Mouse (Mus musculus): ENCODE data around the gene Slc25a13. TPM values are rescaled to one million over a fixed set of nuclear protein-coding genes. Genes with fewer than 3 reads are reported as not detected.

Gene Slc25a13
- total RNA-seq, 2 experiments from 2014 or later: 1.6 to 2.1 TPM

DNA sequence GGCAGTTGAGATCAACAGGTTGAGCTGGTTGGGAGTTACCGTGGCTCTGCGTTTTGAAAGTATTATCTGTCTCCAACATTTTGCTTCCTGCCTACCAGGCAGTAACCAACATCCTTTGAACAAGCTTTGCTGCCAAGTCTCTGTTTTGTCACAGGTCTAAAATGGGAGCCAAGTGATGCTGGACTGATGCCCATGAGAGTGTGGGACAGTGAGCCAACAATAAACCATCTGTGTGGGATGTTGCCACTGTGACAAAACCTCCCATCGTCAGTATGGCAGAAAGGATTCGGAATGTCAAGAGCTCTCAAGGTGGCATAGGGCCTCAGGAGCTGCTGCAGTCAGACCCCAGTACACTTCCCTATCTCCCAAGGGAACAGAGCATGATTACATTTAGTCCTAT lies 128.8 kb downstream of the Slc25a13 start:
- intact Hi-C loops (cut with DNase I): no loop called here
- peak; percentile 25 to 61 for DNase-seq (ENCODE audit: extremely low spot score in 1 of 2, low spot score in 2 of 2)

DNA sequence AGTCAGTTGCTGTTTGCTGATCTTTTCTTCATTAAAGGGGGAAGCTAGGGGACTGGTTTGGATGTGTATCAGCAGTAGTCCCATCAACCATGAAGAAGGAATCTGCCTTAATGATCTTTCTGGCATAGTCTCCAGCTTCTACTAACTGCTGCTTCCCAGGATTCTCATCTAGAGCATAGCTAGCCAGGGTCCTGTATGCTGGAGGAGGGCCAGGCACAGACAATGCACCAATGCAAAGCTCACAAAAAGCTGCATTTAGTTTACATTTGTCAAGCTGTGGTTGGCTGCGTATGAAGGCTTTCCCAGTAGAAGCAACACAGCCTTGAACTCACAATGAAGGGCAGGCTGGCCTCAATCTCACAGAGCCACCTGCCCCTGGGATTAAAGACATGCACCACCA lies 136.5 kb downstream of the Slc25a13 start:
- no peak for DNase-seq (ENCODE audit: extremely low spot score in 1 of 2, low spot score in 2 of 2)
- intact Hi-C loops (cut with DNase I): no loop called here

DNA sequence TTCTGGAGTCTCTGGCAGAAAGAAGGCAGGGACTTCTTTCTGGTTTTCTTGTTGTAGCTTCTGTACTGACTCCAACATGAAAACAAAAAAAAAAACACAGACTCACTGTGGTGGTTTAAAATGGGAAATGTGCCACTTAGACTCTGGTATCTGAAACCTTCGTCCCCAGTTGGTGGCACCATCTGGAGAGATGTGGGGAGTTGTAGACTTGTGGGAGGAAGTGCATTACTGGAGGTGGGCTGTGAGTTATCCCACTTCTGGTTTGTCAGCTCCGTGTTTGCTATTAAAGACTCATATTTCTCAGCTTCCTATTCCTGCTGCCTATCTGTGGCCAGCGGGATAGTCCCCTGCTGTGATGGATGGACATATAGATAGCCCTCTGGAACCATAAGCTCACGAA lies 139.7 kb downstream of the Slc25a13 start:
- intact Hi-C loops (cut with DNase I): no loop called here
- DNase-seq (ENCODE audit: extremely low spot score in 1 of 2, low spot score in 2 of 2): no peak

DNA sequence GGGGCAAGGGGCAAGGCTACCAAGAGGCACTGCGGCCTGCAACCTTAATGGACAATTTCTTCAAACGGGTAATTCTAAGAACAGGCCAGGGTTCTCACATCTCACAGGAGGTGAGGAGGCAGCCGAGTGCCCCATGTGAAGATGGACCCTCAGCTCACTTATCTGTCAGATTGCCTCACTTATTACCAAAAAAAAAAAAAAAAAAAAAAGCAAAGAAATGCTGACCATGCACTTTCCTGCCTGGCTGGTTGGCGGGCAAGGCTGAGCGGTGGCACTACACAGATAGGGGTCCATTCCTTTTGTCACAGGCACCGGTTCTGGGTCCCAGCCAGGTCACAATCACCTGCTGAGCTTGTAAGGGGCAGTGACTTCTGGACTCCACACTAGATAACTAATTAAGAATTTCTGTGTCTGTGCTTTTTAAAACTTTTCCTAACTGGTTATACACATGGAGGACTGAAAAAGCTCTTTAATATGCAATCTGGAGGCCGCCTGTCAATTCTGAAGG lies 141.0 kb downstream of the Slc25a13 start:
- DNase-seq (ENCODE audit: extremely low spot score in 1 of 2, low spot score in 2 of 2): no peak
- intact Hi-C loops (cut with DNase I): no loop called here

DNA sequence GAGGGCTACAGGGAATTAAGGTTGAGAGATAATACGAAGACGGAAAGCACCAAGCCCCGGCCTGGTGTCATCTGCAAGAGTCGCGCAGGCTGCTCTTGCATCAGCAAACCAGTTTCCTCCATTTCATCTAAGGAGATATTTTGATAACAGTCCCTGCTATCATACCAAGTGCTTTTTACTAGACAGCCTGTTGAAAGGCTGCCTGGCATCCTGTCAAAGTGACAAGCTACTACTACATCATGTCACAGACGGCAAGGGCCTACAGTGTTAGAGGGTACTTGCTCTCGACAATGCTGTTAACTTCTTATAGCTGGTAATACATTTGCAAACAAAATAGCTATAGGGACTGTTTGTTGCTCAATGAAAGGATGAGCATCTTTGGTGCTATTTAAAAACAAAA lies 145.9 kb downstream of the Slc25a13 start:
- DNase-seq (ENCODE audit: extremely low spot score in 1 of 2, low spot score in 2 of 2): no peak

DNA sequence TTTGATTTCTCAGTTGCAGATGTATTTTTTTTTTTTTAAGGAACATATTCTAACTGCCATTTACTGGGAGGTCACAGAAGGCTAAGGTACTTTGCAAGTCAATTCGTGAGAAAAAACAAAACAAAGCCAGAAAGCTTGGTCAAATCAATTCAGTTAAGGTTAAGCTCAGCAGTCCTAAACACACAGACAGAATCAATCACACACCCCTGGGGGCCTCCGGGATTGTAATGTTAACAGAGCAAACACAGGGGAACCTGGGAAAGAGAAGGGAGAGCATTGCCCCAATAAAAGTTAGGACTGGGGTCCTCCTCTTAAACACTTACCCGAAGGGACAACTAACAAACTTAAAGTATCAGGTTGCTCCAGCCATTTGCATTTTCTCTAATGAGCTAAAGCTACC lies 147.0 kb downstream of the Slc25a13 start:
- intact Hi-C loops (cut with DNase I): no loop called here
- DNase-seq (ENCODE audit: extremely low spot score in 1 of 2, low spot score in 2 of 2): no peak

More for the DNA sequence above, 145.9 kb downstream of the Slc25a13 start:
- intact Hi-C loops (cut with DNase I): no loop called here

DNA sequence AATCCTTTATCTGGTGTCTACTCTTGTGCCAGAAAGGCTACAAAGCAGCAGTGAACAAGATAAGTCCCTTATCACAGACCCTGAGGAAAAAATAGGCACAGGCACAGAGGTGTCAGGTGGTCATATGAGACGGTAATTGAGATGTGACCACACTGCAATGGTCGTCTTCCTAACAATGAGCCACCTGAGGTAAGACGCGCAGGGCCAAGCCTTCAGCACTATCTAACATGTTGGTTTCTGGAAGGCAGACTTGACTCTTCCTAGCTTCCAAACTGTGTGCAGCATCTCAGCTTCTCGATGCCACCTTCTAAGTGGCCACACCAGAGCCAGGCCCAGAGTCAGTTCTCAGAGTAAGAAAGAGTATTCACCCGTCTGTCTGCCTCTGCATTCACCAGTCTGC lies 149.8 kb downstream of the Slc25a13 start:
- intact Hi-C loops (cut with DNase I): no loop called here
- DNase-seq (ENCODE audit: extremely low spot score in 1 of 2, low spot score in 2 of 2): no peak

DNA sequence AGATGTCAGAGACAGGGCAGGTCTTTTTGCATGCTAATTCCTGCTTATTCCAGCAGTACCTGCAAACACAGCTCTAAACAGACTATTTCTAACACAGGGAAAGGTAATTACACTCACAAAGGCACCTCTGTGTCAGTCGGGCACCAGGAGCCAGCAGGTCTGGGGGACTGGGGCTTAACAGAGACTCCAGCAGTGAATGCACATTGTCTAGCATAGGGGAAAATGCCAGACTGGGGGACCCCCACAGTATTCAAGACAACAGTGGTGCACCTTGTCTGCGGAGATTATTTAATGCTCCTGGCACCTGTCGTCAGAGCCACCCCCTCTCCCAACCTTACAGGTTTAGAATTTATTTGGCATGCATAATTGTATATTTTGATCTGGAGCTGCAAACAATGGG lies 158.4 kb downstream of the Slc25a13 start:
- DNase-seq (ENCODE audit: extremely low spot score in 1 of 2, low spot score in 2 of 2): no peak

DNA sequence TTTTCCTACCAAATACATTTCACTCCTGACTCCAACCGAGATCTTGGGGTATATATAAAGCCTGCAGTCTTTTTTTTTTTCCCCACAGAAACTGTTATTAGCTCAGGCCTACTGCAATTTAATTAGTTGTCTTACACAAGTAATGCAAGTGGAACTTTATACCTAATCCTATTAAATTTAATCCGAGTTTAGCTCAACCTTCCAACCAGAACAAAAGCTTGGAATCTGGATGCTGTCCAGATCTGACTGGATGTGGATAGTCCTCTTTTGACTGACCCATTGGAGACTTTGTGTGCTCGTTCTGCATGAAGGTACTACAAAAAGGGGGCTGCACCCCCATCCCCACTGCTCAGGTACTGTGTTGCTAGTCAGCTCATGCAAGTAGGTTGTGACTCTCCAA lies 163.0 kb downstream of the Slc25a13 start:
- no peak for DNase-seq (ENCODE audit: extremely low spot score in 1 of 2, low spot score in 2 of 2)
- intact Hi-C loops (cut with DNase I): no loop called here

More for the DNA sequence above, 158.4 kb downstream of the Slc25a13 start:
- intact Hi-C loops (cut with DNase I): no loop called here

DNA sequence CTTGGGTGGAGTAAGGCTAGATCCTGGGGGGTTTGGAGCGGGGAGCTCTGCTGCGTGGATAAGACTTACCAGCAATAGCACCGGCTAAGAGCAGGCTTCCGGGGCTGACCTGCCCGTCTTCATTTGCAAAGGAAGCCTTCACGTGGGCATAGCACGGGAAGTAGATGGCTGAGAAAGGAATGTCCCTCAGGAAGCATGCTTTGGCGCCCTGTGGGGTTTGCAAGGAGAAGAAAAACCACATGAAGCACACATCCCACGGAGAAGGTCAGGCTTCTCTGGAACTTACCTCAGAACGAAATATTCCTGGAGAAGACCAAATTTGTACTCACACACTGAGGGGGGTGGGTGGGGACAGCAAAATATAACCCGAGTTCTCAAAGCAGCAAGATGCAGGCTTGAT lies 164.3 kb downstream of the Slc25a13 start:
- intact Hi-C loops (cut with DNase I): no loop called here
- peak in 1 of 2 experiments; percentile 30 for DNase-seq (ENCODE audit: extremely low spot score in 1 of 2, low spot score in 2 of 2)

DNA sequence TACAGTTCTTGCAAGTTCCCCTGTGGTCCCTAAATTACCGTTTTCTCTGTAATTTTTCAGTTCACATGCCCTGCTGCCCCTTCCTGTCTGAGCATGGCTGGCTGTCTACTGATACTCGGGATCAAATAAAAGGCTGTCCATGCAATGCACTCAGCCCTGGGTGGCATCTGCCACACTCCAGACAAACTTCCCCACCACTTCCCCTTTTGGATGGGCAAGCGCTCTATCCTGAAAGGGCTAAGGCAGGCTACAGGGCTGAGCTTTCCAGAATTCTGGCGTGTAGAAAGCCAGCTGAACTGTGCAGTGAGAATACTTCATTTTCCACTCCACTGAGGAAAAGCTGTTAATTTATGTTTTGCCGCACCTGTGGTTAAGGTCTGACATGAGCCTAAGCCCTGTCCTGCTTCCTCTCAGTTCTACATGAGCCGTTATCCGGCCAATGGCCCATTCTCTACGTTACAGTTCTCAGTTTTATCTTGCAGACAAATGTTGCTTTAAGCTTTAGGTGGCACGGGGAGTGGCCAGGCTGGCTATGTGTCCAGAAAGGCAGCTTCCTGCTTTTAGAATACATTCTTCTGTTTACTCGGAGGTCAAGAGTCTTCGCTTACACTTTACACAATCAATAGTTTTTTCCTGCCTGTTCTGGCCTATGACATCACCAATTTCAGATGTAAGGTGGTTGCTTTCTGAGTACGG lies 170.1 kb downstream of the Slc25a13 start:
- intact Hi-C loops (cut with DNase I): no loop called here
- DNase-seq (ENCODE audit: extremely low spot score in 1 of 2, low spot score in 2 of 2): no peak

DNA sequence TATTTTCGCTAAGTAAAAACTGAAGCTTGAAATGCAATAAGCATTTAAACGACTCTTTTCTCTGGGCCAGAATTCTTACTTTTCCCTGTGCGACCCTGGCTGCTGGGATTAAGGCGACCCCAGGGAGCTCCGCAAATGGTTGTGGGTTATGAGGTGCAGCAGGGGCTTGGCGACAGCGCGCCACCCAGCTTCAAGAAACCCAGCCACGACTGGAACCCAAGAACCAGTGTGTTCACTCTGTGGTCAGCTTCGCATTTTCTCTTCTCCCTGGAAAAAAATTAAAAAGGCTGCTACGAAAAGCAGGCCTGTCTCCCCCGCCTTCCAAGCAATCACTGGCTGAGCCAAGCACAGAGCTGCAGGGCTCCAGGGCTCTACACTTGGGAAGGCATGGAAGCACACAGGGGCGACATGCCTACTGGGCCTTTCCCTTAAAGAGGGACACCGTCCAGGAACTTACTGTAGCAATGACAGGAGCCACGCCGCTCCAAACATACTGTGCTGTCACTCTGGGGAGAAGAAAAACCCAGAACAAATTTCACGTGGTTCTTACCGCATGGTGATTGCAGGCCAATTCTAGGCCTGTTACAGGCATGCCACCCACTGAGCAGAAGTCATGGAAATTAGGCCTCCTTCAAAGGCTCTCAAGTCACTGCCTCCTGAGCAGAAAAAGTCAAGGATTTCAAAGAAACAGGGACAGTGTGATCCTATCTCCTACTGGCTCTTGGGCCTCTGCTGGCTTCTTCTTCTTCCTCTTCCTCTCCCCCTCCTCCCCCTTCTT lies 178.0 kb downstream of the Slc25a13 start:
- intact Hi-C loops (cut with DNase I): no loop called here
- DNase-seq (ENCODE audit: extremely low spot score in 1 of 2, low spot score in 2 of 2): no peak

DNA sequence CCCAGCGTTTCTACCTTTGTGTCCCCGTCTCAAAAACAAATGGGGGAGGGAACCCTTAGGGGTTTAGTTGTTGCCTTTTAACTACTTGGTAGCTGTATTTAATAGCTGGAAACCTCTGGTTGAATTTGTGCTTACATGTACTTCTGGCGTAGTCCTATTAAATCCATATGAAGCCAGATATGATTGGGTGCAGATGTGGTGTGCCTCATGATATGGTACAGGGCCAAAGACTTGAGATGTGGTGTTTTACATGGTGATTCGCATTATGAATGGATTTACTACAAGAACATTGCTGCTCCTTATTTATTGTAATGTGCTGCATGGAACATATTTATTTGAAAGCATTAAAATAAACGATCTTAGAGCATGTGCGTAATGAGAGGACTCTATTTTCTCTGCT lies 189.3 kb downstream of the Slc25a13 start:
- DNase-seq (ENCODE audit: extremely low spot score in 1 of 2, low spot score in 2 of 2): no peak
- intact Hi-C loops (cut with DNase I): no loop called here

DNA sequence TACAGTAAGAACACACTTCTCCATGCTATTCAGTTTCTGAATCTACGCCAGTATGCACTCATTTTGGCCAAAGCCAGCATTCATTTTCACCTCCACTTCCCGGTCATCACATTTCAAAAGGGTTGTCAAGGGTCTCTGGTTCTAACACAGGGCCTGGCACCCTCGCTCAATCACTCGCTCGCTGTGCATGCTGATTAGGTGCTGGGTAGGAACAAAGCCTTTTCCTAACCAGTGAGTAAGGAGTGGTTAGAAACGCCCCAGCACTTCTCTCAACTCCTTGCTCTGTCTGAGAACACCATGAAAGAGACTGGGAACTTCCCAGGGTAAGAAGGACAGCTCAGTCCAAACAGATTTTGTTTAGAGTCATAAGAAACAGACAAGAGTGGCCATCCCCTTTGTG lies 193.0 kb downstream of the Slc25a13 start:
- DNase-seq (ENCODE audit: extremely low spot score in 1 of 2, low spot score in 2 of 2): no peak
- intact Hi-C loops (cut with DNase I): no loop called here

DNA sequence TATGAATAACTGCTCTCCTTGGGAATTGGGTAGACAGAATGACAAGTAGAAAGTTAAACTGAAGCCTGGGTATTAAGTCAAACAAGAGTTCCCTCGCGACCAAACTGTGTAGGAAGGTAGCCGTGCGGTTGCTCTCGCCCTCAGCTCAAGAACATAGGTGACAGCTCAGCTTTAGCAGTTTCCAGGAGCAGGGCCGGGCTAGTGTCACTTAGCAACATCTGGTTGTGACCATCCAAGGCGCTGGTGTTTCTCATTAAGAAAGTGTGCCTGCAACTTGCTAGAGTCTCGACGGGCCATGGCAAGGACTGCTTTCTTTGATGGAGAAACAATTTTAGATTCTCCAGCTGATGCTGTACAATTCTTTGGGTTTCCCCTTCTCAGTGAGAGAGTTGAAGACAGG lies 200.0 kb downstream of the Slc25a13 start:
- DNase-seq (ENCODE audit: extremely low spot score in 1 of 2, low spot score in 2 of 2): no peak
- intact Hi-C loops (cut with DNase I): no loop called here

DNA sequence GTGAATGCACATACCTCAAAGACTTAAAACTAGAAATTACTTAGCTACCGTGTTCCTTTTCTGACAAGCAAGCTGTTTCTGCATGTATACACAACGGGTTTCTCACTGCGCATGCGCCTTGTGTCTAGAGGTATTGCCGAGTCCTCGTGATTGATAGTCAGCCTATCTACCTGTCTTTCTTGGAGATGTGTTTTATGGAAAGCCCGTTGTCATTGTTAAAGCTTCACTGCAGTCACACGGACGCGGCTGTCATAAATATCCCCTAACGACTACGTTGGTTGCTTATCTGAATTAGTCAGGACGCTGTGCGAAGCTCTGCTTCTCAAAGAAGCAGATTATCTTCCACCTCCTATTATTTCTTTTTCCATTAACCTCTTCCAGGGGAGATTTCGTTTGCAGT lies 201.4 kb downstream of the Slc25a13 start:
- no peak for DNase-seq (ENCODE audit: extremely low spot score in 1 of 2, low spot score in 2 of 2)
- intact Hi-C loops (cut with DNase I): no loop called here

DNA sequence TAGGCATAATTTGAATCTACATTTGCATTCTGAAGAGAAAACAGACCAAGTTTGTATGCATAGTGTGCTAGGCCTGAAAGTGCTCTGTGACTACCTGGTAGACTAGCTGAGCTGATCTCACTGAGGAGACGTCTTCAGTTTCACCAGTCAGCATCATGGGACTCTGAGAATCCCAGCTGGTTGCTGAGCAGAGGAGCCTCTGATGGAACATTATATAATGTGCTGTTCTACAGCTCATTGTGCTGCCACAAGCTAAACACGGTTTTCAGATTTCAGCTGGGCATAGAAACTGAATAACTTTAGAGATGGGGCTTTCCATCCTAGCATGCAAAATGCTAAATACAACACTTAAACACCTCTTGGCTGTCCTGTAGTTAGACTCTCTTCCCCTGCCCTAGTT lies 205.6 kb downstream of the Slc25a13 start:
- no peak for DNase-seq (ENCODE audit: extremely low spot score in 1 of 2, low spot score in 2 of 2)
- intact Hi-C loops (cut with DNase I): no loop called here

DNA sequence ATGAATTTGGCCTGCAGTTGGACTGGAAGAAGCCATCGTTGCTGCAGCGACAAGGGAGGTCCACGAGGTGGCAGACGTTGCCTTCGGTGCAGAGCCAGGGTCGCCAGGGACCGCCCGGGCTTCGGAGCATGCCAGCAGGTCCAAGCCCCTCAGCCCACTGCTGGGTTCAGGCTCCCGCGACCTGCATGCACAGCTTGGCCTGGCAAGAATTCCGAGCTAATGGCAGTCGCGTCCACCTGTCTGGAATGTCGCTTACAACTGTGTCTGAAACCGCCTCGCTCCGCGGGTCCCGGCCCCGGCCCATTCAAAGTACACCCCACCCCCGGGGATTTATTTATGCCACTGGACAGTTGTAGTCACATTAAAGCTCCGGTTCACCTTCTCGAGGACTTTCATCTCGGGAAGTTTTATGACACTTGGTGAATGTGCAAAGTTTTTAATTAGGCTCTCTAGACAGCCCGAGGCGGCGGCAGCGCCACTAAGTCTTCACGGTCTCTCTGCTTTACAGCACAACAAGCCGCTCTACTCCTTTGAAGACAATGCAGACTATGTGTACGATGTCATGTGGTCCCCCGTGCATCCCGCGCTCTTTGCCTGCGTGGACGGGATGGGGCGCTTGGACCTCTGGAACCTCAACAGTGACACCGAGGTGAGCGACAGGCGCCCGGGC lies 211.1 kb downstream of the Slc25a13 start:
- intact Hi-C loops (cut with DNase I): loop anchor here (2.0 to 10.0 kb wide), 3 partner anchors 151 to 879 kb away; no protein-coding TSS in a partner anchor
- DNase-seq (ENCODE audit: extremely low spot score in 1 of 2, low spot score in 2 of 2): peak; percentile 79 to 86

DNA sequence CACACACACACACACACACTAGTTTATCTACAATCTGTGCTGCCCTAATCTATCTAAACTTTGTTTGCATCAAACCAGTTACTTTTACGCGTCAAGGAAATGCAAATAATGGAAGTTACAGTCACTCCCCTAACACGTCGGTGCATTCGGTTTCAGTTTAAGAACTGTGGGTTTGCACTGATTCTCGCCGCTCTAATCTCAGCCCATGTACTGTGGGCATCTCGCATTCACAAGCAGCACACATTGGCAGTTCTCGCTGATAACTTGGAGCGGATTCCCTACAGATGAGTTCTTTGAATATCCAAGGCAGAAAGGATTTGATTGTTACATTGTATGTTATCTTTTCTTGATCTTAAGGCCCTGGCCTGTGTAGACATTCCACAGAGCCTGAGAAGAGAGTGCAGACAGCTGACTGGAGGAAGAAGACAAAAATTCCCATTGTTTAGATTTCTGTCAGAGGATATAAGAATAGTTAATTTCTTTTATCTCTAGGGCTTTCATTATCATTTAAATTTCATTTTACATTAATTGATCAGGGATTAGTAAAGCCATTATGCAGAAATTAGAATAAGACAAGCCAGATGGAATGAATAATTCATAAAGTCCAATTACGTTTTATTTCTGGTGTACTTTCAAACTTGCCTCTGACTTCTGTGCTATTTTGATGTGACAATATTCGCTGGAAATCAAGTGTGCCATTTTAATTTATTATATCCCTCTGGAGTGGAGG lies 212.1 kb downstream of the Slc25a13 start:
- DNase-seq (ENCODE audit: extremely low spot score in 1 of 2, low spot score in 2 of 2): no peak
- intact Hi-C loops (cut with DNase I): loop anchor here (2.0 to 10.0 kb wide), 3 partner anchors 150 to 880 kb away; no protein-coding TSS in a partner anchor
